Mouse (Mus musculus) embryonic facial prominence, embryonic 15.5 days (tissue): ENCODE results near the gene Dot1l. TPM values are rescaled to one million over a fixed set of nuclear protein-coding genes. Genes with fewer than 3 reads are reported as not detected.
A peak's percentile ranks its signal among the peaks of the same experiment; 100 is the strongest.

Experiments used
- ATAC-seq: fragments of 200-750 bp; cut with Nextera tagmentation; 2 replicates; pipeline ENCODE4 v1.8.0; 2017; ENCODE audit warnings: low read depth, moderate TSS enrichment; ENCODE audit not compliant: insufficient number of reproducible peaks, low FRiP score, low TSS enrichment
- H3K27ac ChIP-seq: fragments of 300-500 bp; sonication (generic); replicated peaks from 2 replicates; pipeline ENCODE4 v1.5.1; 2015; ENCODE audit warnings: mild to moderate bottlenecking, inconsistent platforms
- H3K27me3 ChIP-seq: fragments of 300-500 bp; sonication (generic); 2 replicates; pipeline ENCODE4 v1.6.1; 2015; ENCODE audit warnings: inconsistent platforms
- H3K36me3 ChIP-seq: fragments of 300-500 bp; sonication (generic); 2 replicates; pipeline ENCODE4 v1.6.1; 2015; ENCODE audit warnings: mild to moderate bottlenecking, inconsistent platforms
- H3K4me1 ChIP-seq: fragments of 300-500 bp; sonication (generic); 2 replicates; pipeline ENCODE4 v1.6.1; 2015; ENCODE audit warnings: inconsistent platforms
- H3K4me2 ChIP-seq: fragments of 300-500 bp; sonication (generic); replicated peaks from 2 replicates; pipeline ENCODE4 v1.6.1; 2015; ENCODE audit warnings: mild to moderate bottlenecking, inconsistent platforms
- H3K4me3 ChIP-seq: fragments of 300-500 bp; sonication (generic); replicated peaks from 2 replicates; pipeline ENCODE4 v1.5.1; 2015; ENCODE audit warnings: mild to moderate bottlenecking, inconsistent platforms
- H3K9ac ChIP-seq: fragments of 300-500 bp; sonication (generic); 2 replicates; pipeline ENCODE4 v1.6.1; 2015; ENCODE audit warnings: inconsistent platforms
- H3K9me3 ChIP-seq: fragments of 300-500 bp; sonication (generic); replicated peaks from 2 replicates; pipeline ENCODE4 v1.6.1; 2016; ENCODE audit warnings: inconsistent platforms
- WGBS: fragments of 180-500 bp; shearing (Covaris S2); methylation state at CpG from one replicate; pipeline ENCODE4 v1.1.7; 2015; 5-methylcytosine and 5-hydroxymethylcytosine counted together
- polyA plus RNA-seq: library from polyadenylated mRNA; unstranded; fragments of >200 nt; fragmentation: Nextera tagmentation; extraction: Ambion mirVana; gene quantifications from 2 replicates; pipeline ENCODE4 v1.2.1, GENCODE M21; 2015

Dot1l gene
- polyA plus RNA-seq: 17.1 and 21.7 TPM in 2 replicates

DNA sequence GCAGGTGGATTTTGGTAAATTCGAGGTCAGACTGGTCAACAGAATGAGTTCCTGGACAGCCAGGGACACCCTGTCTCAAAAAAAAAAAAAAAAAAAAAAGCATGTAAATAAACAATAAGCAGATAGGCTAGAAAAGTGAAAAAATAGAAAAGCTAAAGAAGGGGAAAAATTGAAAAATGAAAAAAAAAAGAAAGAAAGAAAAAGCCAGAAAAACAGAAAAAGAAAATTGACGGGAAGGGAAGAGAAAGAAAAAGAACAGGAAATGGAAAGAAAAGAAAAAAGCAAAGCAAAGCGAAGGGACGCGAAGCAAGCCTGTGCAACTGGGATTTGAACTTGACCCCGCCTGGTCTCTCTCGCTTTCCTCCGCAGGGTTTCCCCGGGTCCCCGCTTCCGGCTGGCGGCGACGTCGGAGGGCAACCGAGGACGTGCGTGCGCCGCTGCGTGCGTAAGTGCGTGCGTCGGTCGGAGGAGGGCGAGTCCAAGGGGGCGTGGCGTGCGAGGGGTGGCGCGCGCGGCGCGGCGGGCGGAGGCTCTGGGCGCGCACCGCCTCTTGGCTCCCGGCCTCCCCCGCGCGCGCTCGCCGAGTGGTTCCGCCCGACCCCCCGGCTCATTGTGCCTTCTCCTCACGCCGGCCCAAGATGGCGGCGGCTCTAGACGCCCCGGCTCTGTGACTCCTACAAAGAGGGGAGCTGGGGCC is at the start of gene Dot1l:
Dot1l (plus strand) TSS at position 613 of the 697 bp plus-strand sequence.
- Histone ChIP-seq H3K4me1 (peaks cover 57% of the 10 kb centered on the region), H3K4me2 (peak within 1 kb of the TSS; percentile 80), H3K27me3 (no peaks in the 10 kb centered on the region), H3K27ac (peak within 1 kb of the TSS; percentile 82), H3K9me3 (no peaks in the 10 kb centered on the region), H3K36me3 (no peaks in the 10 kb centered on the region), H3K4me3 (peak within 1 kb of the TSS; percentile 85), H3K9ac (peak within 1 kb of the TSS; percentile 86)
- ATAC-seq: peak; percentile 93
- 2% methylated on average over 40 of the region's 57 CpGs for WGBS

DNA sequence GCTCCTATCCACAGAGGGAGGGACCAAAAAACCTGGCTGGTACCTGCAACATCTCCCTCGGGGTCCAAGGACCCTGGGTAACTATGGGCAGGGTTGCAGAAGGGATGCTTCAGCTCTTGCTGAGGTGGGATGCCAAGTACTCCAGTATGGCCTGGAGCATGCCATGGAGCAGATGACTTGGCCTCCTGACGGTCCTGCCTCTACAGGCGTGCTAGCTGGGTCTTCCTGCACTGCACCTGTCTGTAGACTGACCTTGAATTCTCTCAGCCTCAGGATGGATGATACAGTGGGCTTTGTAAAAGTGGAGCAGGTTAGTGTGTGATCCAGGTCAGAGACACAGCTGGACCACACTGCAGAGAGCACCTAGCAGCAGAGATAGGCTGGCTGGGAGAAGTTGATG is 49.5 kb upstream of the Dot1l start:
- no peak overlapping the region for H3K9ac ChIP-seq
- H3K27ac ChIP-seq: no peak overlapping the region
- no peak overlapping the region for H3K4me3 ChIP-seq
- no peaks in the 10 kb centered on the region for H3K9me3 ChIP-seq
- peaks cover 44% of the 10 kb centered on the region for H3K36me3 ChIP-seq
- H3K4me1 ChIP-seq: peaks cover 29% of the 10 kb centered on the region
- no peak for ATAC-seq
- no peak overlapping the region for H3K4me2 ChIP-seq
- H3K27me3 ChIP-seq: no peaks in the 10 kb centered on the region
- WGBS: 69% methylated on average over 3 of the region's 3 CpGs

DNA sequence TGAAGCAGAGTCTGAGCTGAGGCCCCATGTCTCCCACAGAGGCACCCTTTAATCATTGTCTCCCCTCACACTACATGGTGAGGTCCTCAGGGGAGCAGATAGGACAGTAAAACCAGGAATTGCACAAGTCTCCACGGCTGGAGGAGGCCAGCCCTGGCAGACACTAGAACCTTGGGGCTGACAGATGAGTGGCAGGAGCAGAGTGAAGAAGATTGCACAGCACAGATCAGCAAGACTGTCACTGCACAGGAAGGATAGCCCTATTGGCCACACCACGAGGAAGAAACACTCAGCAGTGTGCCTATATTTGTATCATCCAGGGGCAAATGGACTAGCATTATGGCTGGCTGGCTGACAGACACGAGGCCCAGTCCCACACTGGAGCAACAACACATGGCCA is 44.2 kb upstream of the Dot1l start:
- H3K4me2 ChIP-seq: no peak overlapping the region
- no peaks in the 10 kb centered on the region for H3K9me3 ChIP-seq
- 81% methylated on average over 3 of the region's 3 CpGs for WGBS
- H3K4me3 ChIP-seq: no peak overlapping the region
- H3K27ac ChIP-seq: no peak overlapping the region
- peaks cover 97% of the 10 kb centered on the region for H3K36me3 ChIP-seq
- H3K9ac ChIP-seq: no peak overlapping the region
- ATAC-seq: no peak
- H3K4me1 ChIP-seq: no peaks in the 10 kb centered on the region
- no peaks in the 10 kb centered on the region for H3K27me3 ChIP-seq

- 88% methylated on average over 1 of the region's 1 CpGs for WGBS
- Histone ChIP-seq H3K27ac (no peak overlapping the region), H3K9me3 (no peaks in the 10 kb centered on the region)
These were observed 37.7 kb upstream of the Dot1l start for GRCm38 (mm10) chr10:80717281-80717680.

GRCm38 (mm10) chr10:80727369-80728127 is 27.5 kb upstream of the Dot1l start:
- Histone ChIP-seq H3K4me2 (no peak overlapping the region), H3K27me3 (no peaks in the 10 kb centered on the region), H3K4me3 (no peak overlapping the region), H3K9me3 (no peaks in the 10 kb centered on the region), H3K27ac (no peak overlapping the region), H3K9ac (no peak overlapping the region), H3K4me1 (no peaks in the 10 kb centered on the region), H3K36me3 (peaks cover 100% of the 10 kb centered on the region)
- no peak for ATAC-seq
- WGBS: 82% methylated on average over 5 of the region's 5 CpGs

More at GRCm38 (mm10) chr10:80717281-80717680, 37.7 kb upstream of the Dot1l start:
- Histone ChIP-seq H3K4me3 (no peak overlapping the region), H3K4me2 (no peak overlapping the region), H3K27me3 (no peaks in the 10 kb centered on the region), H3K4me1 (no peaks in the 10 kb centered on the region), H3K9ac (no peak overlapping the region), H3K36me3 (peaks cover 100% of the 10 kb centered on the region)
- ATAC-seq: no peak

DNA sequence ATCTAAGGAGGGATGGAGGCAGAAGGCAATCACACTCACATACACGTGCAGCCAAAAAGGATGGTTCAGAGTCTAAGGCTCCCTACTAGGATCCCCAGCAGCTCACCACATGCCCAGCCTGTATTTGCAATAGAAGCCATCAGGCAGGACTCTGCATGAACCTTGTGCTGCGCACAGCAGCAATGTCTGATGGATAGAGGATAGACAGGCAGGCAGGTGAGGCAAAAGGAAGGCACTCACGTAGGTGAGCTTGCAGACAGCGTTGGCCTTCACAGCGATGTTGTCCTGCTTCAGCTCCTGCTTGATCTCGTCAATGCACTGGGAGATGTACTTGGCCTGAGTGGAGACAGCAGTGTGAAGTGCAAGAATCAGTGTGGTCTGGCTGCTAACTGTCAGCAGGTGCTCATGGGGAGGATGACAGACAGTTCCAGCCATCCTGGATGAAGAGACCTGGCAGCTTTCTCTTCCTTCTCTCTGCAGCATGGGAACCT is 22.4 kb upstream of the Dot1l start:
- WGBS: 92% methylated on average over 6 of the region's 6 CpGs
- ATAC-seq: no peak

GRCm38 (mm10) chr10:80736731-80737130 is 18.3 kb upstream of the Dot1l start:
- Histone ChIP-seq H3K4me2 (no peak overlapping the region), H3K4me3 (no peak overlapping the region), H3K36me3 (peaks cover 33% of the 10 kb centered on the region), H3K27me3 (no peaks in the 10 kb centered on the region), H3K9ac (no peak overlapping the region), H3K4me1 (peaks cover 32% of the 10 kb centered on the region), H3K9me3 (no peaks in the 10 kb centered on the region), H3K27ac (no peak overlapping the region)
- ATAC-seq: no peak
- WGBS: 75% methylated on average over 5 of the region's 5 CpGs

More for the DNA sequence above, 22.4 kb upstream of the Dot1l start:
- H3K27me3 ChIP-seq: no peaks in the 10 kb centered on the region
- H3K9ac ChIP-seq: no peak overlapping the region
- H3K4me3 ChIP-seq: no peak overlapping the region
- peaks cover 7% of the 10 kb centered on the region; the same call in 1 of the 2 replicates for H3K4me1 ChIP-seq
- no peak overlapping the region for H3K4me2 ChIP-seq
- no peak overlapping the region for H3K27ac ChIP-seq
- H3K36me3 ChIP-seq: peaks cover 74% of the 10 kb centered on the region
- no peaks in the 10 kb centered on the region for H3K9me3 ChIP-seq

GRCm38 (mm10) chr10:80738657-80739056 is 16.3 kb upstream of the Dot1l start:
- ATAC-seq: no peak
- 73% methylated on average over 1 of the region's 1 CpGs for WGBS

DNA sequence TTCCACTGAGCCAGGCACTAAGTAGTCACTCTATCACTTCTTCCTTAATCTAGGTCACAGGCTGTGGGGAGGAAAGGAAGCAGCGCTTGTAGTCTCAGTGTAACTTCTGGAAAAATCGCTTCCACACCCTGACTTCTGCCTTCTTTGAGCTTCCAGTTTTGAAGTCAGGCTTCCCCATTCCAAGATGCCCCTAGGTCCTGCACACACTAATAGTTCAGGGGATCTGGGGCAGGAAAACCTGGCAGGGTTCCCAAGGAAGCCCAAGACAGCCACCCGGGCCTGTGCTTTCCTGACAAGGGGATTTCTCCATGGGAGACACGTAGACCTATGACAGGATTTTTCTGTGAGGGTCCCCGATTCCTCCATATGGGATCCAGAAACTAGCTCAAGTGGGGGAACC is 13.9 kb upstream of the Dot1l start:
- no peak for ATAC-seq
- Histone ChIP-seq H3K36me3 (peaks cover 4% of the 10 kb centered on the region; the same call in 1 of the 2 replicates), H3K9ac (peak overlapping the region; percentile 99), H3K27me3 (no peaks in the 10 kb centered on the region), H3K4me2 (peak overlapping the region; percentile 67), H3K9me3 (no peaks in the 10 kb centered on the region), H3K27ac (peak overlapping the region; percentile 3; the same call in 1 of the 2 replicates), H3K4me1 (peaks cover 36% of the 10 kb centered on the region), H3K4me3 (peak overlapping the region; percentile 96)
- 17% methylated on average over 5 of the region's 5 CpGs for WGBS

More at GRCm38 (mm10) chr10:80738657-80739056, 16.3 kb upstream of the Dot1l start:
- H3K27ac ChIP-seq: no peak overlapping the region
- no peaks in the 10 kb centered on the region for H3K27me3 ChIP-seq
- peaks cover 15% of the 10 kb centered on the region for H3K36me3 ChIP-seq
- no peak overlapping the region for H3K9ac ChIP-seq
- H3K4me2 ChIP-seq: no peak overlapping the region
- no peak overlapping the region for H3K4me3 ChIP-seq
- H3K9me3 ChIP-seq: no peaks in the 10 kb centered on the region
- H3K4me1 ChIP-seq: peaks cover 38% of the 10 kb centered on the region

GRCm38 (mm10) chr10:80741634-80742179 is 13.3 kb upstream of the Dot1l start:
- peaks cover 4% of the 10 kb centered on the region; the same call in 1 of the 2 replicates for H3K36me3 ChIP-seq
- WGBS: under 1% methylated on average over 46 of the region's 46 CpGs
- peak overlapping the region; percentile 81 for H3K27ac ChIP-seq
- H3K4me3 ChIP-seq: peak overlapping the region; percentile 96
- no peaks in the 10 kb centered on the region for H3K9me3 ChIP-seq
- H3K27me3 ChIP-seq: no peaks in the 10 kb centered on the region
- peaks cover 36% of the 10 kb centered on the region for H3K4me1 ChIP-seq
- peak overlapping the region; percentile 67 for H3K4me2 ChIP-seq
- ATAC-seq: peak; percentile 12
- H3K9ac ChIP-seq: peak overlapping the region; percentile 99
